Mouse (Mus musculus) midbrain, embryonic 14.5 days (tissue): ENCODE data around the gene Zfp598. TPM values are rescaled to one million over a fixed set of nuclear protein-coding genes. Genes with fewer than 3 reads are reported as not detected.
"Not testable (repeated sequence)": the region's sequence is repeated elsewhere in the genome, so short reads cannot be mapped to it uniquely, and the experiment has no call there.

Experiments used
- ATAC-seq: fragments of 200-750 bp; cut with Nextera tagmentation; 2 replicates; pipeline ENCODE4 v1.8.0; 2017; ENCODE audit warnings: moderate number of reproducible peaks, moderate library complexity; ENCODE audit not compliant: low FRiP score, low TSS enrichment
- DNase-seq: peaks from one replicate; pipeline ENCODE4 v3.0.0-alpha.2; 2015
- H3K27ac ChIP-seq: fragments of 300-500 bp; sonication (generic); replicated peaks from 2 replicates; pipeline ENCODE4 v1.5.1; 2014; ENCODE audit warnings: mild to moderate bottlenecking, low read depth, low read length, moderate library complexity
- H3K27me3 ChIP-seq: fragments of 300-500 bp; sonication (generic); 2 replicates; pipeline ENCODE4 v1.6.1; 2014; ENCODE audit warnings: low read length, control low read depth, mixed read lengths; ENCODE audit not compliant: control insufficient read depth, insufficient read depth
- H3K36me3 ChIP-seq: fragments of 300-500 bp; sonication (generic); 2 replicates; pipeline ENCODE4 v1.6.1; 2014; ENCODE audit warnings: low read length, control low read depth; ENCODE audit not compliant: control insufficient read depth, insufficient read depth
- H3K4me1 ChIP-seq: fragments of 300-500 bp; sonication (generic); 2 replicates; pipeline ENCODE4 v1.6.1; 2014; ENCODE audit warnings: mild to moderate bottlenecking, antibody characterized with exemption, low read length, control low read depth; ENCODE audit not compliant: control insufficient read depth, insufficient read depth
- H3K4me2 ChIP-seq: fragments of 300-500 bp; sonication (generic); 2 replicates; pipeline ENCODE4 v1.6.1; 2014; ENCODE audit warnings: mild to moderate bottlenecking, low read length, moderate library complexity
- H3K4me3 ChIP-seq: fragments of 300-500 bp; sonication (generic); replicated peaks from 2 replicates; pipeline ENCODE4 v1.5.1; 2014; ENCODE audit warnings: low read depth, low read length
- H3K9ac ChIP-seq: fragments of 300-500 bp; sonication (generic); replicated peaks from 2 replicates; pipeline ENCODE4 v1.6.1; 2014; ENCODE audit warnings: mild to moderate bottlenecking, low read length, moderate library complexity
- H3K9me3 ChIP-seq: fragments of 300-500 bp; sonication (generic); 2 replicates; pipeline ENCODE4 v1.6.1; 2016; ENCODE audit warnings: low read length, control low read depth, mixed read lengths; ENCODE audit not compliant: control insufficient read depth
- WGBS: fragments of 180-500 bp; shearing (Covaris S2); extraction: QIAGEN DNeasy Blood & Tissue Kit; methylation state at CpG from one replicate; pipeline ENCODE4 v1.1.7; 2014; 5-methylcytosine and 5-hydroxymethylcytosine counted together
- polyA plus RNA-seq: library from polyadenylated mRNA; unstranded; fragments of >200 nt; fragmentation: Nextera tagmentation; extraction: Ambion mirVana; gene quantifications from 2 replicates; pipeline ENCODE4 v1.2.1, GENCODE M21; 2014

The Zfp598 gene
- polyA plus RNA-seq, 1 experiment from 2014 or later, result 22.8 TPM

- H3K4me1 ChIP-seq, H3K9me3 ChIP-seq, DNase-seq, ATAC-seq, H3K27me3 ChIP-seq, H3K27ac ChIP-seq: not testable (repeated sequence)
- peaks cover 29% of the 10 kb centered on the region for H3K36me3 ChIP-seq
- H3K9ac ChIP-seq, result peak overlapping the region; percentile 80; the same call in 1 of the 2 replicates
- H3K4me3 ChIP-seq, result peak overlapping the region; percentile 85
- WGBS, result 68% methylated on average over 5 of the region's 5 CpGs
- H3K4me2 ChIP-seq, result peak overlapping the region; percentile 84
Observed at GRCm38 (mm10) chr17:24718938-24719337, 49.5 kb downstream of the Zfp598 start.

GRCm38 (mm10) chr17:24719494-24720222 is 50.2 kb downstream of the Zfp598 start:
- WGBS, result under 1% methylated on average over 61 of the region's 61 CpGs
- peak; percentile 99 for DNase-seq

GRCm38 (mm10) chr17:24720616-24721015 is 51.1 kb downstream of the Zfp598 start:
- ATAC-seq, H3K27ac ChIP-seq, H3K27me3 ChIP-seq, DNase-seq, H3K4me1 ChIP-seq, H3K9me3 ChIP-seq: not testable (repeated sequence)
- H3K36me3 ChIP-seq, result peaks cover 24% of the 10 kb centered on the region
- H3K4me2 ChIP-seq, result peak overlapping the region; percentile 84
- H3K9ac ChIP-seq, result peak overlapping the region; percentile 77
- H3K4me3 ChIP-seq, result peak overlapping the region; percentile 85
- under 1% methylated on average over 11 of the region's 11 CpGs for WGBS

More at GRCm38 (mm10) chr17:24719494-24720222, 50.2 kb downstream of the Zfp598 start:
- peak overlapping the region; percentile 80 for H3K9ac ChIP-seq
- H3K4me1 ChIP-seq, result peaks cover 9% of the 10 kb centered on the region
- peak overlapping the region; percentile 85 for H3K4me3 ChIP-seq
- peak; percentile 97 for ATAC-seq
- peak overlapping the region; percentile 84 for H3K4me2 ChIP-seq
- H3K27me3 ChIP-seq, result no peaks in the 10 kb centered on the region
- H3K27ac ChIP-seq, result peak overlapping the region; percentile 84
- H3K9me3 ChIP-seq, result no peaks in the 10 kb centered on the region
- peaks cover 29% of the 10 kb centered on the region for H3K36me3 ChIP-seq

GRCm38 (mm10) chr17:24721383-24721955 is 52.0 kb downstream of the Zfp598 start:
- H3K4me1 ChIP-seq, H3K27ac ChIP-seq, H3K27me3 ChIP-seq, H3K9me3 ChIP-seq, DNase-seq, ATAC-seq: not testable (repeated sequence)
- peak overlapping the region; percentile 84 for H3K4me2 ChIP-seq
- 71% methylated on average over 7 of the region's 7 CpGs for WGBS
- H3K9ac ChIP-seq, result peak overlapping the region; percentile 34; the same call in 1 of the 2 replicates
- H3K4me3 ChIP-seq, result peak overlapping the region; percentile 19
- H3K36me3 ChIP-seq, result peaks cover 17% of the 10 kb centered on the region

GRCm38 (mm10) chr17:24722220-24722924 is 52.9 kb downstream of the Zfp598 start:
- no peak for DNase-seq
- no peak overlapping the region for H3K9ac ChIP-seq
- peaks cover 16% of the 10 kb centered on the region for H3K36me3 ChIP-seq
- H3K4me3 ChIP-seq, result no peak overlapping the region
- 36% methylated on average over 13 of the region's 13 CpGs for WGBS
- no peaks in the 10 kb centered on the region for H3K9me3 ChIP-seq
- H3K4me2 ChIP-seq, result peak overlapping the region; percentile 94; the same call in 1 of the 2 replicates
- H3K27ac ChIP-seq, result no peak overlapping the region
- H3K27me3 ChIP-seq, result no peaks in the 10 kb centered on the region
- ATAC-seq, result no peak
- peaks cover 9% of the 10 kb centered on the region for H3K4me1 ChIP-seq

GRCm38 (mm10) chr17:24723122-24723880 is 53.8 kb downstream of the Zfp598 start:
- Histone ChIP-seq H3K4me1 (peaks cover 9% of the 10 kb centered on the region), H3K27ac (no peak overlapping the region; the same call in 1 of the 2 replicates), H3K36me3 (peaks cover 16% of the 10 kb centered on the region), H3K4me3 (peak overlapping the region; percentile 76), H3K4me2 (peak overlapping the region; percentile 94), H3K27me3 (no peaks in the 10 kb centered on the region), H3K9me3 (no peaks in the 10 kb centered on the region), H3K9ac (peak overlapping the region; percentile 88)
- DNase-seq (no peak), ATAC-seq (no peak)
- WGBS, result 2% methylated on average over 12 of the region's 12 CpGs

GRCm38 (mm10) chr17:24723881-24724180 is 54.3 kb downstream of the Zfp598 start:
- under 1% methylated on average over 15 of the region's 15 CpGs for WGBS
- H3K36me3 ChIP-seq, result peaks cover 16% of the 10 kb centered on the region
- peak overlapping the region; percentile 76 for H3K4me3 ChIP-seq
- H3K9me3 ChIP-seq, result no peaks in the 10 kb centered on the region
- DNase-seq, result no peak
- peak overlapping the region; percentile 77 for H3K27ac ChIP-seq
- no peak for ATAC-seq
- H3K4me2 ChIP-seq, result peak overlapping the region; percentile 94
- no peaks in the 10 kb centered on the region for H3K27me3 ChIP-seq
- H3K4me1 ChIP-seq, result peaks cover 9% of the 10 kb centered on the region
- H3K9ac ChIP-seq, result peak overlapping the region; percentile 88

- ATAC-seq, result peak; percentile 76
- H3K4me3 ChIP-seq, result peak within 1 kb of the TSS; percentile 76
- WGBS, result under 1% methylated on average over 30 of the region's 30 CpGs
Observed at GRCm38 (mm10) chr17:24724184-24724583, 54.7 kb downstream of the Zfp598 start, which contains the start of gene Ndufb10. Gene Ndufb10, minus strand, starts transcription at chr17:24724478.

More at GRCm38 (mm10) chr17:24724184-24724583, 54.7 kb downstream of the Zfp598 start, which contains the start of gene Ndufb10:
- peak within 1 kb of the TSS; percentile 94 for H3K4me2 ChIP-seq
- peak within 1 kb of the TSS; percentile 77 for H3K27ac ChIP-seq
- peaks cover 9% of the 10 kb centered on the region for H3K4me1 ChIP-seq
- peaks cover 16% of the 10 kb centered on the region for H3K36me3 ChIP-seq
- no peaks in the 10 kb centered on the region for H3K27me3 ChIP-seq
- peak within 1 kb of the TSS; percentile 88 for H3K9ac ChIP-seq
- no peaks in the 10 kb centered on the region for H3K9me3 ChIP-seq
- DNase-seq, result peak; percentile 99
